Mouse (Mus musculus) midbrain, postnatal 0 days (tissue): ENCODE measurements at regions not wholly inside any gene's neighbourhood (a gene's known extent, or its start where the extent isn't known, plus 50 kb on each side); places are given as distances from the start of the nearest gene placed in this dataset.

Source experiments
- ATAC-seq: fragments of 200-750 bp; cut with Nextera tagmentation; 2 replicates; pipeline ENCODE4 v1.8.0; 2017; ENCODE audit warnings: moderate number of reproducible peaks, mild to moderate bottlenecking, moderate TSS enrichment, moderate library complexity; ENCODE audit not compliant: low FRiP score
- DNase-seq: peaks from one replicate; pipeline ENCODE4 v3.0.0-alpha.2; 2015; ENCODE audit warnings: low spot score
- H3K27ac ChIP-seq: fragments of 300-500 bp; sonication (generic); 2 replicates; pipeline ENCODE4 v1.5.1; 2014; ENCODE audit warnings: low read depth, mild to moderate bottlenecking, low read length, mixed read lengths
- H3K27me3 ChIP-seq: fragments of 300-500 bp; sonication (generic); 2 replicates; pipeline ENCODE4 v1.6.1; 2014; ENCODE audit warnings: low read length, control low read depth, mixed read lengths; ENCODE audit not compliant: insufficient read depth
- H3K36me3 ChIP-seq: fragments of 300-500 bp; sonication (generic); 2 replicates; pipeline ENCODE4 v1.6.1; 2014; ENCODE audit warnings: low read length, control low read depth, mixed read lengths; ENCODE audit not compliant: insufficient read depth
- H3K4me1 ChIP-seq: fragments of 300-500 bp; sonication (generic); 2 replicates; pipeline ENCODE4 v1.6.1; 2014; ENCODE audit warnings: mild to moderate bottlenecking, control low read depth, antibody characterized with exemption, low read length, mixed read lengths; ENCODE audit not compliant: insufficient read depth
- H3K4me2 ChIP-seq: fragments of 300-500 bp; sonication (generic); 2 replicates; pipeline ENCODE4 v1.6.1; 2014; ENCODE audit warnings: low read depth, mild to moderate bottlenecking, low read length, mixed read lengths; ENCODE audit not compliant: poor library complexity, severe bottlenecking
- H3K4me3 ChIP-seq: fragments of 300-500 bp; sonication (generic); 2 replicates; pipeline ENCODE4 v1.5.1; 2014; ENCODE audit warnings: low read depth, mild to moderate bottlenecking, low read length, moderate library complexity
- H3K9ac ChIP-seq: fragments of 300-500 bp; sonication (generic); replicated peaks from 2 replicates; pipeline ENCODE4 v1.6.1; 2014; ENCODE audit warnings: mild to moderate bottlenecking, low read length, moderate library complexity, mixed read lengths; ENCODE audit not compliant: poor library complexity, severe bottlenecking
- H3K9me3 ChIP-seq: fragments of 300-500 bp; sonication (generic); 2 replicates; pipeline ENCODE4 v1.6.1; 2016; ENCODE audit warnings: low read length, control low read depth
- CTCF ChIP-seq: IDR thresholded peaks from 2 replicates; pipeline ENCODE4 v1.5.1; 2016; ENCODE audit warnings: antibody characterized with exemption, mild to moderate bottlenecking
- WGBS: fragments of 180-500 bp; shearing (Covaris S2); extraction: QIAGEN DNeasy Blood & Tissue Kit; methylation state at CpG from one replicate; pipeline ENCODE4 v1.1.7; 2014; 5-methylcytosine and 5-hydroxymethylcytosine counted together

GRCm38 (mm10) chr11:113135261-113135660 lies 353.2 kb downstream of the Sox9 start:
- no peak overlapping the region for H3K4me2 ChIP-seq
- H3K27me3 ChIP-seq: no peaks in the 10 kb centered on the region
- DNase-seq (peak; percentile 71), ATAC-seq (no peak; the same call in 1 of the 2 replicates)
- TF ChIP-seq CTCF: no peak
- H3K4me3 ChIP-seq: no peak overlapping the region
- WGBS: 18% methylated on average over 5 of the region's 5 CpGs
- H3K9me3 ChIP-seq: no peaks in the 10 kb centered on the region
- no peaks in the 10 kb centered on the region for H3K36me3 ChIP-seq
- no peak overlapping the region for H3K27ac ChIP-seq
- H3K4me1 ChIP-seq: no peaks in the 10 kb centered on the region
- H3K9ac ChIP-seq: no peak overlapping the region

GRCm38 (mm10) chr11:113138462-113138861 lies 356.4 kb downstream of the Sox9 start:
- ATAC-seq: no peak
- H3K27me3 ChIP-seq: no peaks in the 10 kb centered on the region
- H3K9me3 ChIP-seq: no peaks in the 10 kb centered on the region
- H3K27ac ChIP-seq: no peak overlapping the region
- H3K36me3 ChIP-seq: no peaks in the 10 kb centered on the region
- no peak for TF ChIP-seq CTCF
- DNase-seq: no peak
- H3K4me3 ChIP-seq: no peak overlapping the region
- WGBS: 75% methylated on average over 5 of the region's 5 CpGs
- no peak overlapping the region for H3K9ac ChIP-seq
- H3K4me1 ChIP-seq: no peaks in the 10 kb centered on the region
- no peak overlapping the region for H3K4me2 ChIP-seq

- Histone ChIP-seq H3K9ac (no peak overlapping the region), H3K4me3 (no peak overlapping the region), H3K4me2 (no peak overlapping the region), H3K9me3 (no peaks in the 10 kb centered on the region), H3K27ac (0 out of 2 replicates have a peak overlapping the region, but pooled peaks have one; percentile 19), H3K27me3 (no peaks in the 10 kb centered on the region), H3K4me1 (peaks cover 6% of the 10 kb centered on the region), H3K36me3 (no peaks in the 10 kb centered on the region)
- TF ChIP-seq CTCF: no peak
- DNase-seq (no peak), ATAC-seq (no peak)
- WGBS: 56% methylated on average over 9 of the region's 9 CpGs
Observed at GRCm38 (mm10) chr11:113140595-113140994, 358.6 kb downstream of the Sox9 start.

- no peaks in the 10 kb centered on the region for H3K36me3 ChIP-seq
- H3K27ac ChIP-seq: no peak overlapping the region
- ATAC-seq (no peak), DNase-seq (no peak)
- no peak overlapping the region for H3K4me2 ChIP-seq
- H3K4me3 ChIP-seq: no peak overlapping the region
- no peaks in the 10 kb centered on the region for H3K27me3 ChIP-seq
- H3K4me1 ChIP-seq: peaks cover 6% of the 10 kb centered on the region
- no peak for TF ChIP-seq CTCF
- no peak overlapping the region for H3K9ac ChIP-seq
- no peaks in the 10 kb centered on the region for H3K9me3 ChIP-seq
- WGBS: 43% methylated on average over 1 of the region's 1 CpGs
Observed at GRCm38 (mm10) chr11:113142816-113143215, 360.8 kb downstream of the Sox9 start.

- peak; percentile 71 for ATAC-seq
Observed at GRCm38 (mm10) chr11:113143839-113144627, 362.0 kb downstream of the Sox9 start.

GRCm38 (mm10) chr11:113145721-113146120 lies 363.7 kb downstream of the Sox9 start:
- no peak for ATAC-seq
- H3K4me2 ChIP-seq: no peak overlapping the region
- 85% methylated on average over 4 of the region's 4 CpGs for WGBS

More at GRCm38 (mm10) chr11:113143839-113144627, 362.0 kb downstream of the Sox9 start:
- H3K27ac ChIP-seq: no peak overlapping the region
- H3K4me1 ChIP-seq: peaks cover 6% of the 10 kb centered on the region
- WGBS: 15% methylated on average over 14 of the region's 14 CpGs
- DNase-seq: peak; percentile 90
- H3K4me2 ChIP-seq: peak overlapping the region; percentile 22
- no peaks in the 10 kb centered on the region for H3K27me3 ChIP-seq
- H3K9me3 ChIP-seq: no peaks in the 10 kb centered on the region
- no peak for TF ChIP-seq CTCF
- H3K4me3 ChIP-seq: no peak overlapping the region
- H3K9ac ChIP-seq: no peak overlapping the region
- H3K36me3 ChIP-seq: no peaks in the 10 kb centered on the region

More at GRCm38 (mm10) chr11:113145721-113146120, 363.7 kb downstream of the Sox9 start:
- Histone ChIP-seq H3K27me3 (no peaks in the 10 kb centered on the region), H3K36me3 (no peaks in the 10 kb centered on the region), H3K9ac (no peak overlapping the region), H3K27ac (no peak overlapping the region), H3K4me3 (no peak overlapping the region), H3K9me3 (no peaks in the 10 kb centered on the region), H3K4me1 (peaks cover 6% of the 10 kb centered on the region)
- TF ChIP-seq CTCF: no peak
- no peak for DNase-seq
